Mouse (Mus musculus) MEL (cell line): Measurements from ENCODE around the gene Tnfsfm13. TPM values are rescaled to one million over a fixed set of nuclear protein-coding genes. Genes with fewer than 3 reads are reported as not detected.

Experiments used
- DNase-seq: peaks from one replicate; pipeline ENCODE4 v3.0.0; 2011; ENCODE audit warnings: low read depth, low spot score
- H3K27ac ChIP-seq: 2 replicates; pipeline ENCODE4 v1.5.1; 2012; ENCODE audit warnings: low read depth, mild to moderate bottlenecking, control low read depth, low read length, moderate library complexity; ENCODE audit not compliant: control insufficient read depth
- H3K27me3 ChIP-seq, 2 experiments: fragments of 150-350 bp in 1 of 2; sonication (generic) in 1 of 2; 2 replicates each; pipeline ENCODE4 v1.6.1; 2012; ENCODE audit warnings: low read length in 2 of 2, mild to moderate bottlenecking in 2 of 2, improper control_type of control experiment in 1 of 2, moderate library complexity in 1 of 2; ENCODE audit not compliant: insufficient read depth in 2 of 2, control insufficient read depth in 1 of 2
- H3K36me3 ChIP-seq, 2 experiments: 2 replicates each; pipeline ENCODE4 v1.6.1; 2012 to 2014; ENCODE audit warnings: low read length in 2 of 2, improper control_type of control experiment in 1 of 2, inconsistent platforms in 1 of 2, mild to moderate bottlenecking in 1 of 2; ENCODE audit not compliant: insufficient read depth in 2 of 2, control insufficient read depth in 1 of 2
- H3K4me1 ChIP-seq, 2 experiments: fragments of 150-350 bp in 1 of 2; sonication (generic) in 1 of 2; 2 replicates each; pipeline ENCODE4 v1.6.1; 2012; ENCODE audit warnings: low read length in 2 of 2, improper control_type of control experiment in 1 of 2, mild to moderate bottlenecking in 1 of 2; ENCODE audit not compliant: insufficient read depth in 2 of 2, control insufficient read depth in 1 of 2
- H3K4me3 ChIP-seq, 2 experiments: fragments of 150-350 bp in 1 of 2; sonication (generic) in 1 of 2; 2 replicates each; pipeline ENCODE4 v1.5.1; 2012; ENCODE audit warnings: low read depth in 2 of 2, low read length in 2 of 2, mild to moderate bottlenecking in 2 of 2, moderate library complexity in 2 of 2, control low read depth in 1 of 2, improper control_type of control experiment in 1 of 2; ENCODE audit not compliant: control insufficient read depth in 1 of 2, insufficient read depth in 1 of 2
- H3K79me2 ChIP-seq: 2 replicates; pipeline ENCODE4 v1.6.1; 2012; ENCODE audit warnings: mild to moderate bottlenecking, low read length, moderate library complexity; ENCODE audit not compliant: control insufficient read depth, poor library complexity, insufficient read depth
- H3K9ac ChIP-seq: 2 replicates; pipeline ENCODE4 v1.6.1; 2012; ENCODE audit warnings: low read depth, mild to moderate bottlenecking, control low read depth, low read length, moderate library complexity; ENCODE audit not compliant: control insufficient read depth, poor library complexity, severe bottlenecking
- H3K9me3 ChIP-seq: fragments of 150-350 bp; sonication (generic); replicated peaks from 2 replicates; pipeline ENCODE4 v1.6.1; 2012; ENCODE audit warnings: mild to moderate bottlenecking, low read length, improper control_type of control experiment, moderate library complexity; ENCODE audit not compliant: insufficient read depth
- BHLHE40 ChIP-seq: IDR thresholded peaks from 2 replicates; pipeline ENCODE4 v1.6.1; 2012; ENCODE audit warnings: low read depth, mild to moderate bottlenecking, inconsistent platforms, low read length, improper control_type of control experiment, borderline replicate concordance
- CHD1 ChIP-seq: IDR thresholded peaks from 2 replicates; pipeline ENCODE4 v1.6.1; 2012; ENCODE audit warnings: low read depth, mild to moderate bottlenecking, inconsistent platforms, low read length, improper control_type of control experiment
- ETS1 ChIP-seq: IDR thresholded peaks from 2 replicates; pipeline ENCODE4 v1.6.1; 2012; ENCODE audit warnings: low read depth, mild to moderate bottlenecking, inconsistent platforms, low read length, improper control_type of control experiment, moderate library complexity
- GABPA ChIP-seq: IDR thresholded peaks from 2 replicates; pipeline ENCODE4 v1.6.1; 2012; ENCODE audit warnings: low read depth, mild to moderate bottlenecking, inconsistent platforms, low read length, improper control_type of control experiment, moderate library complexity
- HCFC1 ChIP-seq: IDR thresholded peaks from 2 replicates; pipeline ENCODE4 v1.6.1; 2012; ENCODE audit warnings: low read depth, mild to moderate bottlenecking, inconsistent platforms, low read length, improper control_type of control experiment, moderate library complexity
- MAX ChIP-seq: IDR thresholded peaks from 2 replicates; pipeline ENCODE4 v1.6.1; 2011; ENCODE audit warnings: low read length, improper control_type of control experiment
- MAZ ChIP-seq: IDR thresholded peaks from 2 replicates; pipeline ENCODE4 v1.6.1; 2012; ENCODE audit warnings: low read depth, mild to moderate bottlenecking, inconsistent platforms, low read length, improper control_type of control experiment
- MYB ChIP-seq: IDR thresholded peaks from 2 replicates; pipeline ENCODE4 v1.6.1; 2011; ENCODE audit warnings: mild to moderate bottlenecking, low read depth, low read length, improper control_type of control experiment
- MYC ChIP-seq: IDR thresholded peaks from 2 replicates; pipeline ENCODE4 v1.6.1; 2011; ENCODE audit warnings: low read depth, mild to moderate bottlenecking, low read length, improper control_type of control experiment, moderate library complexity
- NELFE ChIP-seq: IDR thresholded peaks from 2 replicates; pipeline ENCODE4 v1.6.1; 2011; ENCODE audit warnings: low read depth, low read length, improper control_type of control experiment
- POLR2A ChIP-seq, 2 experiments: IDR thresholded peaks; 2 replicates each; pipeline ENCODE4 v1.6.1; 2011 to 2012; ENCODE audit warnings: low read length in 2 of 2, mild to moderate bottlenecking in 2 of 2, control low read depth in 1 of 2, improper control_type of control experiment in 1 of 2, low read depth in 1 of 2, moderate library complexity in 1 of 2; ENCODE audit not compliant: control insufficient read depth in 1 of 2, insufficient read depth in 1 of 2, poor library complexity in 1 of 2
- POLR2AphosphoS2 ChIP-seq: IDR thresholded peaks from 2 replicates; pipeline ENCODE4 v1.6.1; 2011; ENCODE audit warnings: low read length, improper control_type of control experiment
- RAD21 ChIP-seq: IDR thresholded peaks from 2 replicates; pipeline ENCODE4 v1.6.1; 2011; ENCODE audit warnings: mild to moderate bottlenecking, low read depth, low read length, improper control_type of control experiment
- SMC3 ChIP-seq: IDR thresholded peaks from 2 replicates; pipeline ENCODE4 v1.6.1; 2011; ENCODE audit warnings: low read depth, low read length, improper control_type of control experiment
- TBP ChIP-seq: IDR thresholded peaks from 2 replicates; pipeline ENCODE4 v1.8.0; 2011; ENCODE audit warnings: low read depth, low read length, improper control_type of control experiment
- TCF12 ChIP-seq: IDR thresholded peaks from 2 replicates; pipeline ENCODE4 v1.6.1; 2014; ENCODE audit warnings: low read depth, mild to moderate bottlenecking, inconsistent platforms, low read length, improper control_type of control experiment, moderate library complexity
- ZC3H11A ChIP-seq: IDR thresholded peaks from 2 replicates; pipeline ENCODE4 v1.6.1; 2012; ENCODE audit warnings: low read depth, mild to moderate bottlenecking, inconsistent platforms, low read length, improper control_type of control experiment
- ZKSCAN1 ChIP-seq: IDR thresholded peaks from 2 replicates; pipeline ENCODE4 v1.6.1; 2012; ENCODE audit warnings: low read depth, mild to moderate bottlenecking, inconsistent platforms, low read length, improper control_type of control experiment, moderate library complexity
- polyA plus RNA-seq, 2 experiments: library from polyadenylated mRNA; stranded (reverse) in 1 of 2; unstranded in 1 of 2; fragments of >175 nt in 1 of 2; fragments of >200 nt in 1 of 2; gene quantifications; 2 replicates each; pipeline versions ENCODE4 v1.2.1 to v1.2.4; 2012; ENCODE audit warnings: low replicate concordance in 2 of 2, low read depth in 1 of 2; ENCODE audit not compliant: insufficient read length in 2 of 2, insufficient read depth in 1 of 2, missing spikeins in 1 of 2
- total RNA-seq: library from RNA; depleted of rRNA; stranded (reverse); fragments of 300-350 nt; gene quantifications from 2 replicates; pipeline ENCODE4 v1.2.3, GENCODE M21; 2012

The Tnfsfm13 gene
- total and polyA plus RNA-seq, 3 experiments: not detected

DNA sequence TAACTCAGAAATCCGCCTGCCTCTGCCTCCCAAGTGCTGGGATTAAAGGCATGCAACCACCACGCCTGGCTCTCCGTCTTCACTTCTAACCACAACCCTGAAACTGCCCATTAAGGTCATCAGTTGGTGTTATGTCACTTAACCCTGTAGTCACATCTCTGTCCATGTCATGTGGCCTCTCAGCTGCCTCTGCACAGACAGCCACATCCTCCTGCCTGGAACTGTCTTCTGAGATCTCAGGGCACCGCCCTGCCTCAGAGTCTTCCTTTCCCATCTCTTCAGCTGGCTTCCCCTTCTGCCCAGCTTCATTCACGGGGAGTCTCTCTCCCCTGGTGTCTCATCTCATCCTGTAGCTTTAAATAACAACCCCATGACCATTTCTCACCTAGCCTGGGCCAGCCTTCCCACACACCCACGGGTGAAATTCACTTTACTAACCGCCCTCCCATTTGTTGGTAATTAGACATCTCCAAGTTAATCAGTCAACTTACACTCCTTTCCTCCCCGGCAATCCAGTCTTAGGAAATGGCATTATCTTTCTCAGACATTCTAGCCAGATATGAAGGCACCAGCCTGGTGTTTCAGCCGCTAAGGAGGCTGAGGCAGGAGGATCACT is 3.6 kb downstream of the Tnfsfm13 start:
- H3K9ac ChIP-seq: no peak overlapping the region
- no peak overlapping the region for H3K27ac ChIP-seq
- H3K27me3 ChIP-seq: no peaks in the 10 kb centered on the region
- H3K4me3 ChIP-seq: no peak overlapping the region
- no peaks in the 10 kb centered on the region for H3K36me3 ChIP-seq
- TF ChIP-seq HCFC1: no peak
- TF ChIP-seq ETS1: no peak
- no peak for TF ChIP-seq TCF12
- TF ChIP-seq MAX: no peak
- TF ChIP-seq ZKSCAN1: no peak
- no peak for TF ChIP-seq CHD1
- no peak for TF ChIP-seq POLR2AphosphoS2
- no peak for TF ChIP-seq BHLHE40
- TF ChIP-seq MYC: no peak
- no peak for TF ChIP-seq ZC3H11A
- TF ChIP-seq RAD21: no peak
- TF ChIP-seq NELFE: no peak
- no peak for TF ChIP-seq SMC3
- TF ChIP-seq POLR2A (IDR thresholded peaks at IDR 0.05; ENCODE audit: control insufficient read depth in 1 of 2, insufficient read depth in 1 of 2, low read depth in 1 of 2, low read length in 2 of 2, poor library complexity in 1 of 2): no peak
- H3K4me1 ChIP-seq: peaks cover 0 to 6% of the 10 kb centered on the region in 2 experiments; a peak in 1 of 4 replicates
- no peak for DNase-seq
- no peaks in the 10 kb centered on the region for H3K9me3 ChIP-seq
- H3K79me2 ChIP-seq: no peaks in the 10 kb centered on the region

DNA sequence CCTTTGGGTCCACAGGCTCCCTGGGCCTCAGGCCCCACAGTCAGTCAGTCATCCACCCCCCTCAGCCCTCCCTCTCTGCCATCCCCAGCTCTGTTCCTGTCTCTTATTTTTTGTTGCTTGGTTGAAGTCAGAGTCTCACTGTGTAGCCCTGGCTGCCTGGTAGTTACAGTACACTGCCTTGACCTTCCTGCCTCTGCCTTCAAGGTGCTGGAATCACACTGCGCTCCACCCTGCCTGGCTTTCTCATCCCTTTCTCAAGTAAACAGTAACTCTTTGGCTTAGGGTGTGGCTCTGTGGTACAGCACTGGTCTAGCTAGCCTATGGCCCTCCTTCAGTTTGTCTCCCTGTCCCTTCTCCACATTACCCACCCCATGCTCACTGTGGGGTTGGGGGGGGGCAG is 6.0 kb downstream of the Tnfsfm13 start:
- no peaks in the 10 kb centered on the region for H3K9me3 ChIP-seq
- TF ChIP-seq MYC (no peak), MAZ (no peak), GABPA (no peak), TBP (no peak), MYB (no peak)
- H3K4me3 ChIP-seq: no peak overlapping the region
- peaks cover 0 to 11% of the 10 kb centered on the region in 2 experiments; a peak in 2 of 4 replicates for H3K4me1 ChIP-seq
- H3K27me3 ChIP-seq: no peaks in the 10 kb centered on the region
- no peaks in the 10 kb centered on the region for H3K79me2 ChIP-seq
- H3K27ac ChIP-seq: no peak overlapping the region
- H3K9ac ChIP-seq: no peak overlapping the region
- no peak for DNase-seq
- no peaks in the 10 kb centered on the region for H3K36me3 ChIP-seq
